ENCODE assay signal across 11 mouse cellular contexts in the genomic region with DNA sequence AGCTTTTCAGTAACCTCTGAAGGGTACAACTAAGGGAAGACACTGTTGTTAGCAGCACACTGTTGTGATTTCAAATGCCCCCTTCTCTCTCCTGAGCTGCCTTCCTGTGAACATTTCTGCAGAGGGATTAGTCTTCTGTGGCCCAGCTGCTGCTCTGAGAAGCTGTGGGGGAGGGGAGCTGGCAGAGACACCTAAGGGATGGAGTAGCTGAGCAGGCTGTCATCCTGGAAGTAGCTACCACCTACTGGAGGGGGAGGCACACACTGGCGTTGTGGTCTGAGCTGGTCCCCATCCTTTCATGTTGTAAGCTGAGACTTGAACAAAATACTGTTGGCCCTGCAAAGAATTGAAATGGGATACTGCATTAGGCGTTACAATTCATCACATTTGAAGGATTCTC.
DNase-seq lines count a peak whose midpoint lies in the region; ATAC-seq and TF ChIP-seq lines count a peak whose summit lies in the region.
"Had no signal": no experiment of that assay in that cellular context is flagged by ENCODE, and none has a peak within 500 bp of the region (broad histone marks: within the 10 kb centered on the region; RNA-seq: fewer than 3 reads in every experiment).

No protein-coding gene starts in this region.

- no peak overlapping the region for H3K4me3 ChIP-seq in kidney, postnatal 0 days (replicated peaks; ENCODE audit: low read depth, low read length)
- H3K4me3 ChIP-seq in midbrain, embryonic 14.5 days (replicated peaks; ENCODE audit: low read depth, low read length): no peak overlapping the region

- ATAC-seq in kidney, postnatal 0 days (replicated peaks; ENCODE audit: low FRiP score, low read depth): 0 out of 2 replicates have a peak, but pooled peaks have one; percentile 33
- ATAC-seq in midbrain, embryonic 14.5 days (ENCODE audit: low FRiP score, low TSS enrichment): no peak; the same call in 1 of the 2 replicates
- ATAC-seq: inflammation-experienced regulatory T-cells, adult 6 months had no signal

- no peaks in the 10 kb centered on the region for H3K9me3 ChIP-seq in kidney, postnatal 0 days (replicated peaks; ENCODE audit: low read length)
- no peaks in the 10 kb centered on the region for H3K9me3 ChIP-seq in midbrain, embryonic 14.5 days (ENCODE audit: control insufficient read depth, low read length)

- no peak overlapping the region for H3K27ac ChIP-seq in kidney, postnatal 0 days
- H3K27ac ChIP-seq in midbrain, embryonic 14.5 days (replicated peaks; ENCODE audit: low read depth, low read length): 0 out of 2 replicates have a peak overlapping the region, but pooled peaks have one; percentile 2
- H3K27ac ChIP-seq: liver, embryonic 14.5 days had no signal

- no peaks in the 10 kb centered on the region for H3K4me1 ChIP-seq in kidney, postnatal 0 days (replicated peaks; ENCODE audit: insufficient read depth, low read length)
- peaks cover 10% of the 10 kb centered on the region for H3K4me1 ChIP-seq in midbrain, embryonic 14.5 days (ENCODE audit: control insufficient read depth, insufficient read depth, low read length)

- peak; percentile 77 for DNase-seq in kidney, postnatal 0 days (ENCODE audit: low spot score)
- DNase-seq in kidney, postnatal 36 days: no peak
- peak; percentile 16 for DNase-seq in embryo, embryonic 9.5 days (ENCODE audit: extremely low spot score)
- DNase-seq in frontal cortex, postnatal 14 days (ENCODE audit: low spot score in 2 of 2): peak; percentile 15 to 27
- DNase-seq in midbrain, embryonic 14.5 days: peak; percentile 67
- DNase-seq in cerebellum, adult 9-11 months: no peak
- DNase-seq in MN1 (ENCODE audit: low spot score): no peak
- DNase-seq in B cell, adult 2 months: no peak
- DNase-seq: thymus, adult 18-20 months had no signal

- WGBS in kidney, postnatal 0 days: 14% methylated on average over 2 of the region's 2 CpGs
- WGBS in midbrain, embryonic 14.5 days: 15% methylated on average over 2 of the region's 2 CpGs

- no peaks in the 10 kb centered on the region for H3K27me3 ChIP-seq in kidney, postnatal 0 days (ENCODE audit: insufficient read depth, low read length)
- H3K27me3 ChIP-seq in midbrain, embryonic 14.5 days (ENCODE audit: control insufficient read depth, insufficient read depth, low read length): no peaks in the 10 kb centered on the region

- no peak overlapping the region for H3K4me2 ChIP-seq in kidney, postnatal 0 days (ENCODE audit: low read length)
- no peak overlapping the region for H3K4me2 ChIP-seq in midbrain, embryonic 14.5 days (ENCODE audit: low read length)

- no peaks in the 10 kb centered on the region for H3K36me3 ChIP-seq in kidney, postnatal 0 days (ENCODE audit: insufficient read depth, low read length)
- H3K36me3 ChIP-seq in midbrain, embryonic 14.5 days (ENCODE audit: control insufficient read depth, insufficient read depth, low read length): no peaks in the 10 kb centered on the region

- TF ChIP-seq CTCF in kidney, postnatal 0 days (IDR thresholded peaks at IDR 0.05; ENCODE audit: low read depth): no peak

- H3K9ac ChIP-seq in kidney, postnatal 0 days (ENCODE audit: low read depth, low read length): no peak overlapping the region
- no peak overlapping the region for H3K9ac ChIP-seq in midbrain, embryonic 14.5 days (replicated peaks; ENCODE audit: low read length)
- H3K9ac ChIP-seq: liver, embryonic 14.5 days had no signal

Comparison
In these comparisons a context has a peak if more than half of its experiments do, and no peak if none do; other contexts are left out.
1. DNase-seq: peak in kidney, postnatal 0 days (single experiment), embryo, embryonic 9.5 days (single experiment), frontal cortex, postnatal 14 days (2 of 2) and midbrain, embryonic 14.5 days (single experiment); none in kidney, postnatal 36 days (0 of 2), cerebellum, adult 9-11 months (single experiment), MN1 (single experiment) and B cell, adult 2 months (0 of 2).